Mouse (Mus musculus) cerebellum, adult (tissue): ENCODE measurements at regions not wholly inside any gene's neighbourhood (a gene's known extent, or its start where the extent isn't known, plus 50 kb on each side); places are given as distances from the start of the nearest gene placed in this dataset.

ENCODE experiments used
- ATAC-seq: cut with Nextera tagmentation; 2 replicates; pipeline ENCODE4 v1.9.2; 2017; ENCODE audit warnings: mild to moderate bottlenecking, moderate library complexity, mixed read lengths; ENCODE audit not compliant: insufficient number of reproducible peaks, low FRiP score, low TSS enrichment

DNA sequence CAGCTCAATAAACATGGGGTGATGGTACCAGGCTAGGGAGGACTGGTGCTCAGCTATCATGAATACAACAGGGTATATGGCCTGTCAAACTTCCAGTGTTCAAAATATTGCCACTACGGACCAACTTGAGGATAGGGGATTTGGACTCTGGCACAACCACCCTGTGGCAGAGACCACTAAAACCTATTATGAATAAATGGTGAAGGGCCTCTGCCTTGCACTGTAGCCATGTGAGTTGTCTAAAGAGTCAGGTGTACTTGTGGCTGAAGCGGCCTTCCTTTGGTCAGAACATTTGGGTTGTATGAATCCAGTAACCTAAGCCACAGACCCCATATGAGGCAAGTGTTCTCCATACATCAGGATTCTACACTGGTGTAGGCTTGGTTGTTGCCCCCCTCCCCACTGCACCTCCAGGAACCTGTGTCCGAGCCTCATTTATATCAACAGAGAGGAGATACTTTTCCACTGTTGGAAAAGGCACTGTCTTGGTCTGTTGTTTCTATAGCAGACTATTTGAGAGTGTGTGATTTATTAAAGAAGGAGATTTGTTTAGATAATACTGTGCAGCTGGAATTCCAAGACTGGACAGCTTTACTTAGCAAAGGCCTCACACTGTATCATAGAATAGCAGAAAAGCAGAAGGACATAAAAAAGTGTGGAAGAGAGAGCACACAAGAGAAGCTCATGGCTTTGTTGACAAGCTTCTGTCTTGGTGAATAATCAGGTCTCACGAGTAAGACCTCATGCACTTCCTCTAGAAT is 112.2 kb upstream of the Nxt1 start:
- ATAC-seq: no peak

DNA sequence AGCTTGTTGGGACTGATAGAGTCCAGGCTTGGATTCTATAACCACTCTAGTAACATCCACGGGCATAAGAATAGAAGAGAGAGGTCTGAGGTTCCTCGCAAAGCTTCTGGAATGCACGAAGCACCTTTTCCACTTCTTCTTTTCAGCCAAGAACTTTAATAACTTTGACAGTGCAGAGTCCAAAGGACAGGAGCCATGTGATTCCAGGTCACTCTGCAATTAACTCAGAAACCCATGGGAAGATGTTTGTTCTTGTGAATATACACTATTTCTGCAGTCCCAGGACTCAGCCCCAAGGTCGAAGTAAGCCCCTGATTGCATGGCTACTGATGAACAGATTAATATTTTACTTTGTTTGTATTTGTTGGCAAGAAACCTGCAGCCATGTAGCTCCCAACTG is 113.0 kb upstream of the Nxt1 start:
- ATAC-seq: no peak

- ATAC-seq: no peak
Measured at GRCm38 (mm10) chr2:148558365-148558764, 114.0 kb upstream of the Nxt1 start.

GRCm38 (mm10) chr2:148551207-148551606 is 107.8 kb upstream of the Cd93 start:
- no peak for ATAC-seq

DNA sequence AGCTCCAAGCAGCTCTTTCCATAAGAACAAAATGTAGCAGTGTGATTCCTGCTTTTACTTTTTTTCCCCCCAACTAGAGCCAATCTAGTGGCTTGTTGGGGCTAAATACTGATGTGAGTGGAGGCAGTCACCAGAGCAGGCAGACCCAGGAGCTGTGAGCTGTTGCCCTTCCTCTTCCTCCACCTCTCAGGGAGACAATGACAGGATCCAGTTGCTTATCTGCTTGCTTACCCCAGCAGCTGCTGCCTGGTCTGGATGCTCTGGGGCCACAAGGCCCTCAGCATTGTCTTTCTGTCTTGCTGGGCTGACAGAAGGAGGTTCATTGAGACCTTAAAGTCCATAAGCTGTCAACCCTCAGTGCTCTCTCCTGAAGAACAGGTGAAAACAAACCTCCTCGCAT is 106.3 kb upstream of the Cd93 start:
- ATAC-seq: no peak

DNA sequence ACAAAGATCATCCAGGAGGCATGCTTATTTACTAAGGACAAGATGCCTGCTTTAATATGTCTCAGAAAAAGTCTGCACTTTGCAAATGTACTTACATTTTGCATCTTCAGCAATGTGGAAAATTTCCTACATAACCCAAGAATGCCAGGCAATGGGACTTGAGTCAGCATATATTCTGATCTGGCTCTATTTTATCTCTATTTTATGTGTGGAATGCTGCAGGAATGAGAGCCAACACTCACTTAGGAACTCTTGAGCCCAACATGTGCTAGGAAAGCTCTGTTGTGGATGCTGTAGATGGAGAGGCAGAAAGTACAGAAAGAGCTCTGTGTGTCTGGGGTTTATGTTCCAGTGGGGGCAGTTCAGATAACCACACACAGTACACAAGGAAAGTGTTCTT is 99.0 kb upstream of the Cd93 start:
- ATAC-seq: no peak

DNA sequence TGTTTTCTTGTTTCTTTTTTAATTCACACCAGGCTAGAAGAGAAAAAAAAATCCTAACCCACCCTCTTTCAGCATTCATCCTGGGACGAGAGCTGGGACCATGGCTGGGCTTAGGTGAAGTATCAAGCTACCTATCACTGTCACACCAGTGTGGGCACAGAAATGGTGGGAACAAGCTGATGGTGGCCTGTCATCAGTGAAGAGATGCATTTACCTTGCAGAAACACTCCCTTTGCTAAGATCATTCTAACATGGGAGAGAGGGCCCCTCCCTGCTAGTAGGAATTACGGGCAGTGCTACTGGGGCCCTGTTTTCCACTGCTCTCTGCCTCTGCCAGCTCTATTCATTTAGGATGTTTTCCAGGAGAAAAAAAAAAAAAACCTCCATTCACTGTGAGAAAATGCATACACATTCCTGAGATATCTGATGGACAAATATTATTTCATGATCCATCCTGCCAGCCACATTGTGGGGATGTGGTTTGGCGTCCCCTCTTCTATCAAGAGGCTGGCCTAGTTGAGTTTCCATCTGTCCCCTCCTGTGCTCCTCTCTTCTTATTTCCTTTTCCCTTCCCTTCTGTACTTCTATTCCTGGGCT is 94.6 kb upstream of the Cd93 start:
- no peak for ATAC-seq

- no peak for ATAC-seq
Measured at GRCm38 (mm10) chr2:148537251-148537650, 93.9 kb upstream of the Cd93 start.

- no peak for ATAC-seq
Measured at GRCm38 (mm10) chr2:148536608-148537007, 93.2 kb upstream of the Cd93 start.

DNA sequence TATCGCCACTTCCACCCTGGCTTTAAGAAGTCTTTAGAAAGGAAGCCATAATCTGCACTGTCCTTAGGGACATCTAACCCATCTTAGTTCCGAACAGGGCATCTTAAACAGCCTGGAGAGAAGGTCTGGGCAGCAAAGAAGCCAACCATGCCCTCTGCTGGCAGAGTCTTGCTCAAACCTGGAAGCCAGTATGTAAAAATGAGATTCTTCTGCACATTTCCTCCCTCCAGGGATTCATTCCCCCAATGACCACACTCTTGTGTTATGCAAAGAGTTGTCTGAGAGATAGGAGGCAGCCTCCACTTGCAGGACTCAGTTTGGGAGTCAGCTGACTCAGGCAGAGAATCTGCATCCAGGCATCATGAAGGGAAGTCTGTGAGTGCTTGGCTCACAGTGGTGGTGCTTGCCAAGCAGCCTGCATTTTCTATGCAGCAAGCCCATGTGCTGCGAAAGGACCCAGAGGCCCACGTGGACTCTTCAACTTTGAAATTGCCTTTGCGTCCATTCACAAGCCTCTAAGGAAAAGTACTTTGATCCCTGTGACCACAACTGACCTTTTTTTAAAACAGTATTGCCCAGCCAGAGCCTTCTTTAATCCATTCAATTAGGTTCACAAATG is 92.3 kb upstream of the Cd93 start:
- no peak for ATAC-seq

- no peak for ATAC-seq
Measured at GRCm38 (mm10) chr2:148532051-148532450, 88.7 kb upstream of the Cd93 start.

- ATAC-seq: no peak
Measured at GRCm38 (mm10) chr2:148530546-148530945, 87.2 kb upstream of the Cd93 start.

DNA sequence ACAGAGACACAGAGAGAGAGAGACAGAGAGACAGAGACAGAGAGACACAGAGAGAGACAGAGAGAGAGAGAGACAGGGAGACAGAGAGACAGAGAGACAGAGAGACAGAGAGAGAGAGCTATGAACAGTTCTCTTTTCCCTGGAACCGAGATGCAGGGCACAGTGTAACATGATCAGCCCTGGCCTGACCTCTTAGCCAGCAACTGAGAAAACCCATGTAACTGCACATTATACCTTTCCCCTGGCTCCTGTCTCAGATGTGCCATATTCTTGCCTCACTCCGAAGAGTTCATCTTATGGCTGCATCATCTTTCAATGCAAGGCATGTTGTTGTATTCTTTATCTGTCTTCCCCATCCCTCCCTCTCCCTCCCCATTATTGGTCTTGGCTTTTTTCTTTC is 86.5 kb upstream of the Cd93 start:
- no peak for ATAC-seq

DNA sequence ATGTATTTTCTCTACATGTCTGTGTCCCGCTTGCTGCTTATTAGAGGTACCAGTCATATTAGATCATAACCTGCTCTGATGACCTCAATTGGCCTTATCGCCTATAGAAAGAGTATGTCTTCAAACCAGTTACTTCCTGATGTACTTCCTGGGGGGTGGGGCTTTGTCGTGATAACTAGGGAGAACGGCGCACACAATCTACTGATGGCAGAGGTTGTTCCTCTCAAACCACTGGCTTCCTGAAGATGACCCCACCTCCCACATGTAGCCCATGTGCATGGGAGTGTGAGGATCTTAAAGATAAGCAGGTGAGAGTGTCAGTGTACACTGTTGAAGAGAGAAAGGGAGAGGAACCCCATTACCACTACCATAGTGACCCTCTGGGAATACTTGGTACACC is 84.4 kb upstream of the Cd93 start:
- ATAC-seq: no peak

GRCm38 (mm10) chr2:148525496-148525895 is 82.1 kb upstream of the Cd93 start:
- no peak for ATAC-seq

DNA sequence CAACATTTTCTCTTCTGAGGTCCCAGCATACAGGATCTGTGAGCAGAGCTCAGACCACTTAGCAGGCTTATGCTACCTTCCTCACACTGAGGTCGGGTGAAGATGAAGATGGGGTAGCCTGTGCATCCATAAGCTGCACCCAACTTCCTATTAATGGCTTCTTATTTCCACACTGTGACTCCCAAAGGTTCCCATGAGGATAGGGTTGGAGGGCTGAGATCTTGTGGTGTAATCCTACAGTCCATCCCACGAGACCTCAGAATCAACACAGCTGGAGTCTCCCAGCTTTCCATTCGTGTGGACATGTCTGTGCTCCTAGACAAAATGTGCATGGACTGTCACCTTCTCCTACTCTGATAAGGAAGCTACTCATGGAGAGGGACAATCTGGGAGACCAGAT is 80.0 kb upstream of the Cd93 start:
- no peak for ATAC-seq

DNA sequence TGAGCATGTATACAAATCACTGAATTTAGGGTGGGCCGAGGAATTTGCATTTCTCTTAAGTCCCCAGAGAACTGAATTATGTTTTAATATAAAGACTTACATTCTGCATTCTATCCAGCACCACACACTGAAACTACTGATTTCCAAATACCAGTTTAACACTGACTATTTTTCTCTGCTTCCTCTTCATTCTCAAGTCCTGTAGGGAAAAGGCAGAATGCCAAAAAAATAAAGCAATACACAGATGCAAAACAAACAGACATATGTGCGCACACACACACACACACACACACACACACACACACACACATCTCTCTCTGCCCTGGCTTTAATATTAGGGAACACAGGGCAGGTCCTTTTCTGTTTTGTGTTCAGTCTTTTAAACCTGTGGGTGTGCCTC is 79.6 kb upstream of the Cd93 start:
- ATAC-seq: no peak

DNA sequence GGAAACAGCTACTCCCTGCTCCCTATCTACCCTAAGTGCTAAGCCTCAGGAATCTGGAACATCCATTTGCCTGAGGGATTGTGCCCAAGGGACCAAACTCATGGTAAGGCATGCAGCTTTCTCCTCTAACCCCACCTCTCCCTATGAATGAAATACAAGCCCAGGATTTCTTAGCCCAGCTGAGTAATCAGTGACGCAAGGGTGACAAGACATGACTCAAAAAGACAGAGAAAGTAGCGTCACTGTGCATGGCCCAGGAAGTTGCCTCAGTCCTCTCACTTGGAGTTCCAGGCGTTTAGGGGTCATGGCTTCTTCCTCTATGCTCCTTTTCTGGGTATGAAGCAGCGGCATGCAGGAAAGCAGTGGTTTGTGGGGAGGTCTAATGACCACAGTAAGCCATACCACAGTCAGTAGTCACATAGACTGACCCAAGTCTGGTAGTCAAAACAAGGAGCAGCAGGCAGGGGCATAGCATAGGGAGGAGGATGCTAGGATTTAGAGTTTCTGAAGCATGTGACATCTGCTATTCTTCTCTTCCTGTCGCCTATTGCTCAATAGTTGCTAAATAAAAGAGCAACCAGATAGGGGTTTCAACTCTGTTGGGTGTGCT is 78.7 kb upstream of the Cd93 start:
- ATAC-seq: no peak

DNA sequence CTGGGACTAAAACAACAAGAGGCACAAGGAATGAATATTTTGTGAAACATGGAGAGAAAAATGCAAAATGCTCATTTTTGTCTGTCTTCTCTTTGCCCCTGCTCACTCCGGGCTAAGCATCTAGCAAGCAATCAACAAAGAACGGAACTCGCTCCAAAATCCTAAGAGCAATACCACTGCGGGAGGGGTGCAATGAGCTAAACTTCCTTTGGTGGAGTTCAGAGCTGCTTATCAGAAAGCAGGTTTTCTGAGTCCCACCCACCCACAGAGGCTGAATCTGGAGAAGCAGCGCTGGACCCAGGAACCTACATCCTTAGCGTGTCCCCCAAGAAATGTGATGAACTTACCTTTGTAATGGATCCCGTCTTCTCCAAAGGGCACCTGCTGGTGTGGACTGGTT is 76.9 kb upstream of the Cd93 start:
- ATAC-seq: no peak

GRCm38 (mm10) chr2:148519689-148520290 is 76.4 kb upstream of the Cd93 start:
- ATAC-seq: no peak

GRCm38 (mm10) chr2:148517906-148518305 is 74.5 kb upstream of the Cd93 start:
- ATAC-seq: no peak
